Mouse (Mus musculus) frontal cortex, postnatal 14 days (tissue): ENCODE data around the gene Lmod1.
A peak's percentile ranks its signal among the peaks of the same experiment; 100 is the strongest.
"Not testable (repeated sequence)": the region's sequence is repeated elsewhere in the genome, so short reads cannot be mapped to it uniquely, and the experiment has no call there.

Experiments used
- DNase-seq, 2 experiments: peaks; one replicate each; pipeline ENCODE4 v3.0.0; 2022; ENCODE audit warnings: low spot score in 2 of 2

Lmod1 gene

GRCm38 (mm10) chr1:135362115-135362514 is 37.5 kb downstream of the Lmod1 start:
- DNase-seq: no peak

DNA sequence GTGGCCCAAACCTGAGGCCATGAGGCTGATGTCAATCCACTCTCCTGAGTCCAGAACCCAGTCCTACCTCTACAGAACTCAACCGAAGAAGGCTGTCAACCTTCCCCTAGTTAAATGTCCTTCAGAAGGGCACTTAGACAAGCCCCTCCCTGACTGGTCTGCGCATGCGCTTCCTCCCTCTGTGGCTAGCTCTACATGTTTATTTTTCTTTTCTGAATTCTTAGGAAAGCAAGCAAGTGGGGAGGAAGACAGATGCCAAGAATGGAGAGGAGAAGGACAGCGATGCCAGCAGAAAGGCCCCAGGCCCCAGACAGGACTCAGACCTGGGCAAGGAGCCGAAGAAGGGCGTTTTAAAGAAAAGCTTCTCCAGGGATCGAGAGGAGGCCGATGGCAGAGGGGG is 38.8 kb downstream of the Lmod1 start:
- DNase-seq: no peak

DNA sequence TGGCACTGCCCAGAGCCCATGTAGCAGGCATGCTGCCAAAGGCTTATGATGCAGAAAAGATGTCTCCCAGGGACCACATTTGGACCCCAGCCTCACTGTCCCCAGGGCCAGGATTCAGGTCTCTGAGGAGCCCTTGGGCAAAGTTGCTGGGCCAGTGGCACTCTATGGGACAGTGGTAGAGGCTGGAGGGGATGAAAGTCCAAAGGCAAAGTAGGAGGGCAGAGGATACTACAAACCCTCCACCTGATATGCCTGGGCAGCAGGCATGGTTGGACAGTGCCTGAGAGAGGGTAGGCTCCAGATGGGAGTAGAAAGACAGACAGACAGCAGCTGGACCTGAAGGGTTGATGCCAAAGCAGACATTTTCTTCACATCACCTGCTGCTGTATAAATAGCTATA is 41.8 kb downstream of the Lmod1 start:
- no peak for DNase-seq

GRCm38 (mm10) chr1:135367005-135367404 is 42.4 kb downstream of the Lmod1 start:
- DNase-seq: no peak

GRCm38 (mm10) chr1:135367595-135367994 is 43.0 kb downstream of the Lmod1 start:
- DNase-seq: no peak

DNA sequence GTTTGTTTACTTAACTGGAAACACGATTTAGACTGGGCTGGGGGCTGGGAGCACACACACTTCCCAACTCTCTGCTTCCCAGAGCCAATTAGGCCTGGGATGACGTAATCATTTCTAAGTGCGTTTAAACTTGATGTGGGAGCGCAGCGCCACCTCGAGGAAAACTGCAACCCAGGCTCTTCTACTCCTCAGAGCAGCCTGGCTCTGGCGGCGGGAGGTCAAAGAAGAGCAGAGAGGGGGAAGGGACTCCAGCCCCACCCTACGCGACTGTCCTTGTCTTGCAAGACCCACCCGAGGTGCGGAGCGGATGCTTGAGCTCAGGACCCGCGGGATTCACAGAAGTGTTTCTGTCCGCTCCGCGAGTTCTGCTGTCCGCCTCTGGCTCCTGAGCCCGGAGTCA is 43.6 kb downstream of the Lmod1 start:
- peak; percentile 82 to 83 for DNase-seq

DNA sequence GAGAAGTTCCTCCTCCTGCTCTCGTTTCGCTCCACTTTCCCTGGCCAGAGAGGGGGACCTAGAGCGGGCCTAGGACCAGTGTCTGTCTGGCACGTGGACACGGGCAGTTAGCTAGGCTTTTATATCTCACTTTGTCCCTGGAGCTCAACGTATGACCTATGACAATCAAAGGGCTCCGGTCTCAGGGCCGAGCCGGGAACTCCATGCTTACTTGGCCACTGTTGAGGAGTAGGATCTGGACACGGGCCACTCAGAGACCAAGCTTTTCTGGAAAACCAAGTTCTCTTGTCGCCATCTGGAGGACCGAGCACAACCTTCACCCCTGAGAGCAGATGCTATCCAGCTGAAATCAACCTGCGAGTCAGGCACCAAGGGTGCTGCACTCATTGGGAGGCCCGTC is 44.4 kb downstream of the Lmod1 start:
- DNase-seq: no peak

- no peak for DNase-seq
Observed at GRCm38 (mm10) chr1:135369415-135369814, 44.8 kb downstream of the Lmod1 start.

GRCm38 (mm10) chr1:135373171-135373677 is 48.6 kb downstream of the Lmod1 start:
- no peak for DNase-seq

GRCm38 (mm10) chr1:135374175-135374867 is 49.7 kb downstream of the Lmod1 start:
- no peak for DNase-seq

DNA sequence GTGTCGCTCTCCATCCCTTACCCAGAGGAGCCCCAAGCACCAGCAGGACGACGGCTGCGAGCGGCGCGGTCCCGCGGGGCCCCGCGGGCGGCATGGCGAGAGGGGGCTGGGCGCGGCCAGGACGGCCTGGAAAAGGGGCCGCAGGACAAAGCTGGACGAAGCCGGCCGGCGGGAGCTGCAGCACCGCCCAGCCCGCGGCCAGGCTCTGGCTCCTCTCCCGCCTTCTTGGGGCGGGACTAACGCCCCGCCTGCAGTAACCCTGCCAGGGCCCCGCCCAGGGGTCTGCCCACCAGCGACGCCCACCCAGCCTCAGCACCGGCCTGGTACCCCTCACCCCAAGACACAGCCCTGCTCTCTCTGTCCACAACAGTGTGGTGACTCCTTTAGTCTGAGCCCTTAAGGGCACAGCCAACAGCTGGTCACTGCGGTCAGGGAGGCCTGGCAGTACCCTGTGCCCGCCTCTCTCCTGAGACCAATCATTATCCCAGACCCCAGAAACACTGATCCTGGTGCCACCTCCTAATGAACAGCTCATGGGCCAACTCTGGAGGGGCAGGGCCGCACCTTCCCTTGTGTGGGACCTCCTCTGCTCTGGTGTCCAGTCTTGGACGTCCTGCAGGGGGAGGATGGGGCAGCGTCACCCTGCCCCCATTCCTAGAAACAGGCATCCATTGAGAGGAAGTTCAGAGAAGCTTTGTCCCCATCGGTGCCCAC is 50.4 kb downstream of the Lmod1 start, which contains the start of gene Shisa4:
Gene Shisa4, minus strand, starts transcription at position 370 of the 714 bp plus-strand sequence.
- peak in 1 of 2 experiments; percentile 78 for DNase-seq

DNA sequence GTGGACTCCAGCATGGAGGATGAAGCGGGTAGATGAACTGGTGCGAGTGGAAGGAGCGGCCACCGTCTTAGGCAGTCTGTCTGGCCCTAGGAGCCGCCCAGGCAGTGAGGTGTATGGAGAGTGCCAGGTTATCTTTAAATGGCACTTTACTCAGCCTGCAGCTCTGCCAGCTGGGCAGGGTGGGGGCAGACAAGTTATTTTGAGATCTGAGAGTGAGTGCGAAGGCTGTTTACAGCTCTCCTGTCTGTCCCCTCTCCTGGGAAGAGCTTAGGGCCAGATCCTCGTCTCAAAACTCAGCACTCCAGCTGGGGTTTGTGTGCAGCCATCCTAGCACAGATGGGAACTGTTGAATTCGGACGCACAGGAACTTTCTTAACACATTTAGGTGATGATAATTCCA is 54.0 kb downstream of the Lmod1 start:
- no peak for DNase-seq

- no peak for DNase-seq
Observed at GRCm38 (mm10) chr1:135379048-135379447, 54.4 kb downstream of the Lmod1 start.

- DNase-seq: no peak
Observed at GRCm38 (mm10) chr1:135380071-135380991, 55.7 kb downstream of the Lmod1 start.

- not testable (repeated sequence) for DNase-seq
Observed at GRCm38 (mm10) chr1:135381560-135381959, 57.0 kb downstream of the Lmod1 start.

DNA sequence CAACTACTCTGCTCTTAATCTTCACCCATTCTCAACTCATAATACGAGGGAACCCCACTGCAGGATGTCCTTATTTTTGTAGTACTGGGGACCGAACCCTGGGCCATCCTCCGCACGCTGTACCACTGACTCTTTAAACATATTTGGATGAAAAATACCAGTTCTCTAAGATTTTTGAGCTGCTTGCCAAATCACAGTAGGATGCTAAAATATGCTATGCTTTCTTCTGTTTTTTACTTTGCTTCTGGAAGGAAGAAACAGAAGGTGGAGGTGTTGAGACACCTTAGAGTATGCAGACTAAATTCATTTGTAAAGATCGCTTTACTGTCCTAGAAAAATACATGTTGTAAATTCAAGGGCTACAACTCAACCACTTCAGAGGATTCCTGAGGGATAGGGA is 59.6 kb downstream of the Lmod1 start:
- DNase-seq: no peak

GRCm38 (mm10) chr1:135385161-135385560 is 60.6 kb downstream of the Lmod1 start:
- DNase-seq: no peak

- DNase-seq: no peak
Observed at GRCm38 (mm10) chr1:135399466-135399865, 74.9 kb downstream of the Lmod1 start.

DNA sequence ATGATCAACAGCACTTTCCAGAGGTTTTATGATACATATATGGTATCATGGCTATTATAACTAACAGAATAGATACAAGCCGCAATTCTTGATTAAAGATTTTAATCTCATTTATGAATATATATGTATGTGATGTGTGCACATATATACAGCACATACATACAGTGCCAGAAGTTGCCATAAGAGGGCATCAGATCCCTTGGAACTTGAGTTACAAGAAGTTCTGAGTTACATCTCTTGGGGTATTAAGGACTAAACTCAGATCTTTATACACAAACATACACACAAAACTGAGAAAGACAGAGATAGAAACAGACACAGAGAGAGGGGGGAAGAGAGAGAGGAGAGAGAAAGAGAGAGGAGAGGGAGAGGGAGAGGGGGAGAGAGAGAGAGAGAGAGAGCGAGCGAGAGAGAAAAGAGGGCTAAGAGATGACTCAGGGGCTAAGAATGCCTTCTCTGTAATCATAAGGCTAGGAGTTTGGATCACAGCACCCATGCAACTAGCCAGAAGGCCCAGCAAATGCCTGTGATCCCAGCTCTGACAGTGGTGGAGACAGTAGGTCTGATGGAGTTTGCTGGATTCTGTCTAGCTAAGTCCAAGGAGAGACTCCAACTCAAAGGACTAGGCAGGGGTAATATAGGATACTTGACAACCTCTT is 77.0 kb downstream of the Lmod1 start:
- no peak for DNase-seq

DNA sequence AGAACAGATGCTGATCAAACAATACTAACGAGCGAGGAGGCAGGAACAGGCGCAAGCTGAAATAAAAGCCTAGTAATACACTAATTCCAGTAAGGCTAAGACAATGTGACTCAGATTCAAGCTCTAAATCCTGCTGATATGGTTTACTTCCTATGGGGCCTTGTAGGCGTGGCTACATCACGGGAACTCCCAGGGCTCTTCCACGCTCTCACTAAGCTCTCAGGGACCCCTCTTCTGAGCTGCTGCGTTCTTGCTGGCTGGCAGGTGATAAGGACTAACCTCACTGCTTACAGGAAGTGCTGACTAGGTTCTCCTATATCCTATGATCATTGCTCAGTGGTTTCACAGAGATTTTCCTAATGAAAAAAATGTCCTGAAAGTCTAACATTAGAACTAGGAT is 80.7 kb downstream of the Lmod1 start:
- no peak for DNase-seq

DNA sequence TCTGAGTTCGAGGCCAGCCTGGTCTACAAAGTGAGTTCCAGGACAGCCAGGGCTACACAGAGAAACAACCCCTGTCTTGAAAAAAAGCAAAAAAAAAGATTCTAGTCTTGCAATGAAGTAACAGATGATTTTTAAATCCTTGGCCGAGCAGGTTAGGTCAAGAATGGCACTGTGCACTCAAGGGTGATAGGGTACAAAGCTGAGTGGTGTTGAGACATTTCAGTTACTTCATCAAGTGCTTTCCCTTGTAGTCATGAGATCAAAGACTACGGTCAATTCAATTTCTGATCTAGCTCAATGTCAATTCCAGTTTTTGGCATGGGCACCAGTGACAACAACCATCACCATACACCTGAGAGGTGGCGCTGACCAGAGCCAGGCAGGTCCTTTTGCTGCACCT is 84.4 kb downstream of the Lmod1 start:
- DNase-seq: no peak

- no peak for DNase-seq
Observed at GRCm38 (mm10) chr1:135410967-135411366, 86.4 kb downstream of the Lmod1 start.
